Mouse (Mus musculus) stomach, embryonic 14.5 days (tissue): ENCODE results near the gene Pllp. TPM values are rescaled to one million over a fixed set of nuclear protein-coding genes. Genes with fewer than 3 reads are reported as not detected.

Source experiments
- ATAC-seq: fragments of 200-750 bp; cut with Nextera tagmentation; 2 replicates; pipeline ENCODE4 v1.8.0; 2017; ENCODE audit warnings: low read depth, moderate TSS enrichment; ENCODE audit not compliant: insufficient number of reproducible peaks, insufficient read depth, low FRiP score
- H3K27ac ChIP-seq: fragments of 300-500 bp; sonication (generic); 2 replicates; pipeline ENCODE4 v1.5.1; 2014; ENCODE audit warnings: mild to moderate bottlenecking, low read length, moderate library complexity, mixed read lengths
- H3K27me3 ChIP-seq: fragments of 300-500 bp; sonication (generic); 2 replicates; pipeline ENCODE4 v1.6.1; 2014; ENCODE audit warnings: low read length, control low read depth, mixed read lengths; ENCODE audit not compliant: control insufficient read depth, insufficient read depth
- H3K36me3 ChIP-seq: fragments of 300-500 bp; sonication (generic); 2 replicates; pipeline ENCODE4 v1.6.1; 2014; ENCODE audit warnings: mild to moderate bottlenecking, control low read depth, low read length, moderate library complexity, mixed read lengths; ENCODE audit not compliant: control insufficient read depth, insufficient read depth
- H3K4me1 ChIP-seq: fragments of 300-500 bp; sonication (generic); 2 replicates; pipeline ENCODE4 v1.6.1; 2014; ENCODE audit warnings: low read length, control low read depth, mixed read lengths; ENCODE audit not compliant: control insufficient read depth, insufficient read depth
- H3K4me2 ChIP-seq: fragments of 300-500 bp; sonication (generic); replicated peaks from 2 replicates; pipeline ENCODE4 v1.6.1; 2014; ENCODE audit warnings: low read depth, low read length, control low read depth
- H3K4me3 ChIP-seq: fragments of 300-500 bp; sonication (generic); 2 replicates; pipeline ENCODE4 v1.5.1; 2014; ENCODE audit warnings: low read depth, low read length, control low read depth
- H3K9ac ChIP-seq: fragments of 300-500 bp; sonication (generic); replicated peaks from 2 replicates; pipeline ENCODE4 v1.6.1; 2014; ENCODE audit warnings: low read depth, mild to moderate bottlenecking, control low read depth, low read length, moderate library complexity, mixed read lengths
- H3K9me3 ChIP-seq: fragments of 300-500 bp; sonication (generic); 2 replicates; pipeline ENCODE4 v1.6.1; 2016; ENCODE audit warnings: low read depth, low read length, control low read depth; ENCODE audit not compliant: control insufficient read depth
- WGBS: fragments of 180-500 bp; shearing (Covaris S2); extraction: QIAGEN DNeasy Blood & Tissue Kit; methylation state at CpG from one replicate; pipeline ENCODE4 v1.1.7; 2014; 5-methylcytosine and 5-hydroxymethylcytosine counted together
- polyA plus RNA-seq: library from polyadenylated mRNA; unstranded; fragments of >200 nt; fragmentation: Nextera tagmentation; extraction: Ambion mirVana; gene quantifications from 2 replicates; pipeline ENCODE4 v1.2.1, GENCODE M21; 2014

The Pllp gene
- polyA plus RNA-seq = 65.6 and 70.4 TPM in 2 replicates

DNA sequence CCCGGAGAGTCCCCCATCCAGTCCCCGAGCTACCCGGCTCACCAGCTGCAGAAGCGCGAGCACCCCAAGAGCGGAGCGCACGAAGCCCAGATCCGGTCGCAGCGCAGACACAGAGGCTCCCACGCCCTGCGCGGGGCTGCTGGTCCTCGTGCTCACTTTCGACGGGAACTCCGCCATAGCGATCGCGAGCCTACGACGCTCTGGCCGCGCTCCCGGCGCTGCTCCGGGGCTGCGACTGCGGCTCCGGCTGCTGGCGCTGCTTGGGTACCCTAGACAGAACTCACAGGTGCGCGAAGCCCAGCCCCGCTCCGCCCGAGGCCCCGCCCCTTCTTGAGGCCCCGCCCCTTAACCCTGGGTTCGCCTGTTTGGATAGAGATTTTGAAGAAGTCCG lies at the start of gene Pllp:
Gene Pllp (minus strand): TSS at position 285 of the 391 bp plus-strand sequence.
- H3K36me3 ChIP-seq = no peaks in the 10 kb centered on the region
- no peaks in the 10 kb centered on the region for H3K9me3 ChIP-seq
- H3K9ac ChIP-seq = peak within 1 kb of the TSS; percentile 4; the same call in 1 of the 2 replicates
- 0 out of 2 replicates have a peak, but pooled peaks cover 4% of the 10 kb centered on the region for H3K4me1 ChIP-seq
- 0% methylated on average over 41 of the region's 41 CpGs for WGBS
- no peak within 1 kb of the TSS for H3K27ac ChIP-seq
- H3K27me3 ChIP-seq = peaks cover 28% of the 10 kb centered on the region
- peak within 1 kb of the TSS; percentile 73 for H3K4me2 ChIP-seq
- peak within 1 kb of the TSS; percentile 42 for H3K4me3 ChIP-seq
- ATAC-seq = peak; percentile 82

DNA sequence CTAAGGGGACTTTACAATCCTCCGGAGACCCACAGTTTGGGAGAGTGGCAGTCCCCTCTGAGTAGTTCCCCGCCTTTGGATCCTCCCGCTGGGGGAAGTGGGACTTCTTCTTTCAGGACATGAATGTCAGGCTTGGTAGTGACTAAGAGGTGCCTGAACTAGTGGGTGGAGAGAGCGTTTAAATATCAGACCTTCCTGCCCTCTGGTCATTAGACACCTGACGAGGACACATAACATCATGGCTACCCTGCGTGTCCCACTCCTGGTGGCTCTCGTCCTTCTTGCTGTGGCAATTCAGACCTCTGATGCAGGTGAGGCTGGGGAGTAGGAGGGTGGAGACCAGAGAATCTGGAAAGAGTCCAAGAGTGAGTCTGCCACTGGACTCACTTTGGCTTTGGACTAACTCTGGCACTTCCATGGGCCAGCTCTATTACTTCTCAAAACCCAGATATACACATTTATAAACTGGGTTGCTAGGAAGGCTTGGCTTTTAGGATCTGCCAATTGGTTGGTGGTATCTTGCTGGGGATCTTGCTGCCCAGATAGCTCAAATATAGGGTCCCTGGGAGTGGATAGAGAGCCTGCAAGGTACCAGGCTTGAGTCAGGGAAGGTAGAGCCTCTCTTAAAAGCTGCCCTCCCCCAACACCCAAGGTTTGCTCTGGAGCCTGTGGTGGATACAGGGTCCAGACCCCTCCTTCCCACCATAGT lies 49.6 kb upstream of the Pllp start, which contains the start of gene Ccl22:
Gene Ccl22 (plus strand): TSS at position 115 of the 709 bp plus-strand sequence.
- WGBS = 85% methylated on average over 7 of the region's 7 CpGs

DNA sequence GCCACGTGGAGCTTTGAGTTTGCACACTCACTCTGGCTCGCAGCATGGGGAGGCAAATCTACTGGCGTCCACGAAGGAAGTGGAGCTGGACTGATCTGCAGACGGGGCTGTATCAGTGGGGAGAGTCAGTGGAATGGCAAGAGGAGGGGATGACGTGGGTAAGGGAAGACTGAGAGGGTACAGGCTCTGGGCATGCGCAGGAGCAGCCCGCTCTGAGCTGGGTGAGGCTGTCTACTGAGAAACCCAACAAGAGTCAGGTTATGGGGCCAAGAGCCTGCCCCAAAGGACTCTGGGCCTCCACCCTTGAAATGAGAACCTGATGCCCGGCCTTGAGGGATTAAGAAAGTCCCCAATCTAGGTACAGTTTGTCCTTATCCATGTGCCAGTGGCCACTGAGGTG lies 48.9 kb upstream of the Pllp start:
- Histone ChIP-seq H3K4me2 (no peak overlapping the region), H3K36me3 (no peaks in the 10 kb centered on the region), H3K4me3 (no peak overlapping the region), H3K9me3 (no peaks in the 10 kb centered on the region), H3K4me1 (no peaks in the 10 kb centered on the region), H3K9ac (no peak overlapping the region), H3K27me3 (no peaks in the 10 kb centered on the region), H3K27ac (no peak overlapping the region)
- ATAC-seq = no peak
- 82% methylated on average over 9 of the region's 9 CpGs for WGBS

More for the DNA sequence above, 49.6 kb upstream of the Pllp start, which contains the start of gene Ccl22:
- no peaks in the 10 kb centered on the region for H3K36me3 ChIP-seq
- H3K27ac ChIP-seq = no peak within 1 kb of the TSS
- no peak for ATAC-seq
- H3K27me3 ChIP-seq = no peaks in the 10 kb centered on the region
- H3K4me2 ChIP-seq = no peak within 1 kb of the TSS
- H3K4me1 ChIP-seq = no peaks in the 10 kb centered on the region
- no peak within 1 kb of the TSS for H3K9ac ChIP-seq
- no peak within 1 kb of the TSS for H3K4me3 ChIP-seq
- H3K9me3 ChIP-seq = no peaks in the 10 kb centered on the region

DNA sequence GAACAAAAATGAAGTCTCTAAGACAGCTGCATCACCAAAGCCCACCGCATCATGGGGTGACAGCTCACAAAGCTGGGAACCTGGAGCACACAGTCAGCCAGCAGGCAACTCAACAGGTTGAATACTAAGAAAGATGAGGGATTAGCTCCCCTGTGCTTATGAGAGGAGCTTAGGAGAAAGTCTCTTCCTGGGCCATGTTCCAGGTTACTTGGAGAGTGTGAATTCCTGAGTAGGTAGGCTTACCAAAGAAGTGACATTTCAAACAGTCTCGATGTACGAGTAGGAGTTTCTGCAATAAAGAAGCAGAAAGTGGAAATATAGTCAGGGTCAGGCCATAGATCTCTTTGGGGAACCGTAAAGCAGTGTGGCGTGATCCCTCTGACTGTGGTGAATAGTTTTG lies 48.4 kb upstream of the Pllp start:
- no peaks in the 10 kb centered on the region for H3K36me3 ChIP-seq
- H3K4me3 ChIP-seq = no peak overlapping the region
- H3K4me2 ChIP-seq = no peak overlapping the region
- H3K9me3 ChIP-seq = no peaks in the 10 kb centered on the region
- no peak overlapping the region for H3K27ac ChIP-seq
- ATAC-seq = no peak
- WGBS = 73% methylated on average over 5 of the region's 5 CpGs
- H3K9ac ChIP-seq = no peak overlapping the region
- H3K27me3 ChIP-seq = no peaks in the 10 kb centered on the region
- no peaks in the 10 kb centered on the region for H3K4me1 ChIP-seq

DNA sequence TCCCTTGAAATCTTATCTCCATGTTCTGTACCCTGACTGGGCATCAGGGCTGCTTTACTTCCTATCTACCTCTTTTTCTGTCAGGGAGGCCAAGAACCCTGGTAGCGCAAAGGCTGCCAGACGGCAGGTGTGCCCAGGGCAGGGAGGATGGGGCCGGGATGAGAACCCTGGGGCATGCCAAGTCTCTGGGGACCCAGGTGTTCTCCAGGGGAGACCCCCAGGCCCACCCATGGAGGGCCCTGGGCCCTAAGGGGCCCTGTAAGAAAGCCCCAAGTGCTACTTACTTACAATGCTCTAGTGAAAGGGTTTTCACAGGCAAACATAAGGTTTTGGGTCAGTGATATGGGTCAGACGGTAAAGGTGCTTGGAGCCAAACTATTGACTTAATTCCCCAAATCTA lies 45.6 kb upstream of the Pllp start:
- no peaks in the 10 kb centered on the region for H3K36me3 ChIP-seq
- H3K4me3 ChIP-seq = no peak overlapping the region
- H3K27me3 ChIP-seq = no peaks in the 10 kb centered on the region
- no peak overlapping the region for H3K4me2 ChIP-seq
- no peaks in the 10 kb centered on the region for H3K9me3 ChIP-seq
- WGBS = 86% methylated on average over 4 of the region's 4 CpGs
- H3K4me1 ChIP-seq = no peaks in the 10 kb centered on the region
- ATAC-seq = no peak
- no peak overlapping the region for H3K27ac ChIP-seq
- no peak overlapping the region for H3K9ac ChIP-seq

DNA sequence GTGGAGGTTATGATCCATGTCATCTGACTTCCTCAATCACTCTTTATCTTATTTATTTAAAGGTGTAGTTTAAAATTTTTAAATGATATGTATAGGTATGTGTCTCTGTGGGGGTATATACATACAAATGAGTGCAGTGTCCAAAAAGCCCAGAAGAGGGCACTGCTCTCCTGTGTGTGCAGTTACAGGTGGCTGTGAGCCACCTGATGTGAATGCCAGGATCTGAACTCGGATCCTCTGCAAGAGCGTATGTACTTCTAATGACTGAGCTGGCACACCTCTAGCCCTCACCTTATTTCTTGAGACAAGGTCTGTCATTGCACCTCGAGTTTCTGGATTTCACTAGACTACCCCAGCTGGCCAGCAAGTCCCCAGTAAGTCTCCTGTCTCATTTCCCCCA lies 44.5 kb upstream of the Pllp start:
- Histone ChIP-seq H3K36me3 (no peaks in the 10 kb centered on the region), H3K4me2 (no peak overlapping the region), H3K4me3 (no peak overlapping the region), H3K9me3 (no peaks in the 10 kb centered on the region), H3K27me3 (no peaks in the 10 kb centered on the region), H3K27ac (no peak overlapping the region), H3K9ac (no peak overlapping the region), H3K4me1 (no peaks in the 10 kb centered on the region)
- 89% methylated on average over 3 of the region's 3 CpGs for WGBS
- ATAC-seq = no peak

DNA sequence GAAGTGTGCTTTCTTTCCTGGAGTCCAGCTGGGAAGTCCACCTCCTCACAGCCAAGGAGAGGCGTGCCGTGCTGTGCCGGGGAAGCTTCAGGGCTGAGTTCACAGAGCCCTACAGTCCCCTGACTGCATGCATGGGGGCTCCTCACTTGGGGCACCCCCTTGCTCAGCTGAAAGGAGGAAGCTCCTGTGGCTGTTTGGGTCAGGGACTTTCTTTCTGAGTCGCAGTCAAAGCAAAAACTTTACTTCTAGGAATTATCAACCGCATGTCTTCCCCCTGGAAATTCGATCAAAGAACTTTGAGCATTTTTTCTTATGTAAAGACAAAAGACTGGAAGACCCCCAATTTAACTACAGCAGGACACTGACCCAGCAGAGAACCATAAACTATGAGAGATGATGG lies 43.8 kb upstream of the Pllp start:
- H3K4me1 ChIP-seq = no peaks in the 10 kb centered on the region
- no peak for ATAC-seq
- no peak overlapping the region for H3K4me3 ChIP-seq
- H3K4me2 ChIP-seq = no peak overlapping the region
- H3K9ac ChIP-seq = no peak overlapping the region
- no peaks in the 10 kb centered on the region for H3K36me3 ChIP-seq
- H3K27ac ChIP-seq = no peak overlapping the region
- no peaks in the 10 kb centered on the region for H3K9me3 ChIP-seq
- no peaks in the 10 kb centered on the region for H3K27me3 ChIP-seq
- WGBS = 84% methylated on average over 6 of the region's 6 CpGs

DNA sequence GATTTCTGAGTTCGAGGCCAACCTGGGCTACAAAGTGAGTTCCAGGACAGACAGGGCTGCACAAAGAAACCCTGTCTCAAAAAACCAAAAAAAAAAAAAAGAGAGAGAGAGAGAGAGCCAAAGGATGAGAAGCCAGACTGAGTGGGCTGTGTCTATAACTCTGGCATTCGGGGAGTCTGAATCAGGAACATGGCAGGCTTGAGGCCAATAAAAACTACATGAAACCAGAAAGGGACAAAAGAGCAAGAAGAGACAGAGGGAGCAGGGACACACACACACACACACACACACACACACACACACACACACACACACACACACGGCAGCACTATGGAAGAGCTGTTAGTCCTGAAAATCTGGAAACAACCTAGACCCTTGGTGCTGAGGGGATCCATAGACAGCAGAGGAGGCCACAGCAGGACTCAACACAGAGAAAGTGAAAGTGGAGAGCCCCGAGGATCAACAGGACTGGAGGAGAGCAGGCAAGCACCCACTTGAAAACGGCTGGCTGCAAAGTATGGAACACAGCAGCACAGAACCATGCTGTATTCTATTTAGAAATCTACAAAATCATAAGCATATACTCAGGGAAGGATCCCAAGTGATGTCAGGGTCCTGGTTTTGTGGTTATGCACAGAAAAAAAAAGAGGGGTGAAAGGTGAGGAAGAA lies 39.5 kb upstream of the Pllp start:
- no peaks in the 10 kb centered on the region for H3K36me3 ChIP-seq
- H3K4me2 ChIP-seq = no peak overlapping the region
- WGBS = 52% methylated on average over 5 of the region's 5 CpGs

More for the DNA sequence above, 39.5 kb upstream of the Pllp start:
- Histone ChIP-seq H3K27me3 (no peaks in the 10 kb centered on the region), H3K27ac (no peak overlapping the region), H3K9me3 (no peaks in the 10 kb centered on the region), H3K9ac (no peak overlapping the region), H3K4me1 (no peaks in the 10 kb centered on the region), H3K4me3 (no peak overlapping the region)
- no peak for ATAC-seq
